Mouse (Mus musculus): ENCODE data around the gene Ubtd2. TPM values are rescaled to one million over a fixed set of nuclear protein-coding genes. Genes with fewer than 3 reads are reported as not detected.

The Ubtd2 gene
- polyA plus RNA-seq, 1 experiment, result 25.9 TPM

GRCm38 (mm10) chr11:32542181-32542580 is 87.0 kb downstream of the Ubtd2 start:
- no peak overlapping the region for H3K4me3 ChIP-seq (ENCODE audit: low read depth, low read length)
- TF ChIP-seq EP300 (IDR thresholded peaks at IDR 0.05; ENCODE audit: insufficient read depth, low read depth, low read length), result no peak
- TF ChIP-seq CTCF (IDR thresholded peaks at IDR 0.05; ENCODE audit: low read depth, low read length), result no peak
- TF ChIP-seq POLR2A (IDR thresholded peaks at IDR 0.05; ENCODE audit: insufficient read depth, low read length), result no peak
- H3K36me3 ChIP-seq (ENCODE audit: control insufficient read depth, insufficient read depth, low read length, poor library complexity, severe bottlenecking), result no peaks in the 10 kb centered on the region
- no peaks in the 10 kb centered on the region for H3K27me3 ChIP-seq (ENCODE audit: control insufficient read depth, insufficient read depth, low read length, poor library complexity, severe bottlenecking)
- H3K4me1 ChIP-seq (ENCODE audit: control insufficient read depth, insufficient read depth, low read length), result no peaks in the 10 kb centered on the region
- no peak overlapping the region for H3K9ac ChIP-seq (ENCODE audit: low read depth, poor library complexity, severe bottlenecking)
- H3K9me3 ChIP-seq (replicated peaks; ENCODE audit: control insufficient read depth, insufficient read depth, low read length, poor library complexity, severe bottlenecking), result no peaks in the 10 kb centered on the region
- no peak overlapping the region for H3K27ac ChIP-seq (ENCODE audit: insufficient read depth, low read length)

- no peak overlapping the region for H3K4me3 ChIP-seq (ENCODE audit: low read depth, low read length)
- no peaks in the 10 kb centered on the region for H3K36me3 ChIP-seq (ENCODE audit: control insufficient read depth, insufficient read depth, low read length, poor library complexity, severe bottlenecking)
- TF ChIP-seq CTCF (IDR thresholded peaks at IDR 0.05; ENCODE audit: low read depth, low read length), result no peak
- no peak for TF ChIP-seq EP300 (IDR thresholded peaks at IDR 0.05; ENCODE audit: insufficient read depth, low read depth, low read length)
- TF ChIP-seq POLR2A (IDR thresholded peaks at IDR 0.05; ENCODE audit: insufficient read depth, low read length), result no peak
- H3K27ac ChIP-seq (ENCODE audit: insufficient read depth, low read length), result no peak overlapping the region
- H3K9ac ChIP-seq (ENCODE audit: low read depth, poor library complexity, severe bottlenecking), result no peak overlapping the region
- no peaks in the 10 kb centered on the region for H3K27me3 ChIP-seq (ENCODE audit: control insufficient read depth, insufficient read depth, low read length, poor library complexity, severe bottlenecking)
- H3K9me3 ChIP-seq (replicated peaks; ENCODE audit: control insufficient read depth, insufficient read depth, low read length, poor library complexity, severe bottlenecking), result no peaks in the 10 kb centered on the region
- H3K4me1 ChIP-seq (ENCODE audit: control insufficient read depth, insufficient read depth, low read length), result no peaks in the 10 kb centered on the region
Observed at GRCm38 (mm10) chr11:32542687-32543411, 87.7 kb downstream of the Ubtd2 start.

- H3K4me1 ChIP-seq (ENCODE audit: control insufficient read depth, insufficient read depth, low read length), result no peaks in the 10 kb centered on the region
- H3K27me3 ChIP-seq (ENCODE audit: control insufficient read depth, insufficient read depth, low read length, poor library complexity, severe bottlenecking), result no peaks in the 10 kb centered on the region
- TF ChIP-seq EP300 (IDR thresholded peaks at IDR 0.05; ENCODE audit: insufficient read depth, low read depth, low read length), result no peak
- TF ChIP-seq POLR2A (IDR thresholded peaks at IDR 0.05; ENCODE audit: insufficient read depth, low read length), result no peak
- no peak for TF ChIP-seq CTCF (IDR thresholded peaks at IDR 0.05; ENCODE audit: low read depth, low read length)
- H3K4me3 ChIP-seq (ENCODE audit: low read depth, low read length), result no peak overlapping the region
- no peaks in the 10 kb centered on the region for H3K9me3 ChIP-seq (replicated peaks; ENCODE audit: control insufficient read depth, insufficient read depth, low read length, poor library complexity, severe bottlenecking)
- no peak overlapping the region for H3K27ac ChIP-seq (ENCODE audit: insufficient read depth, low read length)
- no peaks in the 10 kb centered on the region for H3K36me3 ChIP-seq (ENCODE audit: control insufficient read depth, insufficient read depth, low read length, poor library complexity, severe bottlenecking)
- H3K9ac ChIP-seq (ENCODE audit: low read depth, poor library complexity, severe bottlenecking), result no peak overlapping the region
Observed at GRCm38 (mm10) chr11:32544041-32544440, 88.9 kb downstream of the Ubtd2 start.

- H3K27me3 ChIP-seq (ENCODE audit: control insufficient read depth, insufficient read depth, low read length, poor library complexity, severe bottlenecking), result no peaks in the 10 kb centered on the region
- no peak overlapping the region for H3K4me3 ChIP-seq (ENCODE audit: low read depth, low read length)
- no peak overlapping the region for H3K27ac ChIP-seq (ENCODE audit: insufficient read depth, low read length)
- no peak for TF ChIP-seq EP300 (IDR thresholded peaks at IDR 0.05; ENCODE audit: insufficient read depth, low read depth, low read length)
- no peak for TF ChIP-seq POLR2A (IDR thresholded peaks at IDR 0.05; ENCODE audit: insufficient read depth, low read length)
- TF ChIP-seq CTCF (IDR thresholded peaks at IDR 0.05; ENCODE audit: low read depth, low read length), result no peak
- H3K4me1 ChIP-seq (ENCODE audit: control insufficient read depth, insufficient read depth, low read length), result no peaks in the 10 kb centered on the region
- no peaks in the 10 kb centered on the region for H3K36me3 ChIP-seq (ENCODE audit: control insufficient read depth, insufficient read depth, low read length, poor library complexity, severe bottlenecking)
- no peak overlapping the region for H3K9ac ChIP-seq (ENCODE audit: low read depth, poor library complexity, severe bottlenecking)
- no peaks in the 10 kb centered on the region for H3K9me3 ChIP-seq (replicated peaks; ENCODE audit: control insufficient read depth, insufficient read depth, low read length, poor library complexity, severe bottlenecking)
Observed at GRCm38 (mm10) chr11:32544497-32544896, 89.3 kb downstream of the Ubtd2 start.

GRCm38 (mm10) chr11:32545605-32546004 is 90.4 kb downstream of the Ubtd2 start:
- Histone ChIP-seq H3K27me3 (ENCODE audit: control insufficient read depth, insufficient read depth, low read length, poor library complexity, severe bottlenecking) (no peaks in the 10 kb centered on the region), H3K4me3 (ENCODE audit: low read depth, low read length) (no peak overlapping the region), H3K36me3 (ENCODE audit: control insufficient read depth, insufficient read depth, low read length, poor library complexity, severe bottlenecking) (no peaks in the 10 kb centered on the region), H3K27ac (ENCODE audit: insufficient read depth, low read length) (no peak overlapping the region), H3K9ac (ENCODE audit: low read depth, poor library complexity, severe bottlenecking) (no peak overlapping the region), H3K9me3 (replicated peaks; ENCODE audit: control insufficient read depth, insufficient read depth, low read length, poor library complexity, severe bottlenecking) (no peaks in the 10 kb centered on the region), H3K4me1 (ENCODE audit: control insufficient read depth, insufficient read depth, low read length) (no peaks in the 10 kb centered on the region)
- no peak for TF ChIP-seq CTCF (IDR thresholded peaks at IDR 0.05; ENCODE audit: low read depth, low read length)
- no peak for TF ChIP-seq EP300 (IDR thresholded peaks at IDR 0.05; ENCODE audit: insufficient read depth, low read depth, low read length)
- TF ChIP-seq POLR2A (IDR thresholded peaks at IDR 0.05; ENCODE audit: insufficient read depth, low read length), result no peak

- no peak for TF ChIP-seq CTCF (IDR thresholded peaks at IDR 0.05; ENCODE audit: low read depth, low read length)
- no peak for TF ChIP-seq POLR2A (IDR thresholded peaks at IDR 0.05; ENCODE audit: insufficient read depth, low read length)
- no peak for TF ChIP-seq EP300 (IDR thresholded peaks at IDR 0.05; ENCODE audit: insufficient read depth, low read depth, low read length)
- no peak overlapping the region for H3K27ac ChIP-seq (ENCODE audit: insufficient read depth, low read length)
- no peaks in the 10 kb centered on the region for H3K9me3 ChIP-seq (replicated peaks; ENCODE audit: control insufficient read depth, insufficient read depth, low read length, poor library complexity, severe bottlenecking)
- H3K27me3 ChIP-seq (ENCODE audit: control insufficient read depth, insufficient read depth, low read length, poor library complexity, severe bottlenecking), result no peaks in the 10 kb centered on the region
- H3K4me3 ChIP-seq (ENCODE audit: low read depth, low read length), result no peak overlapping the region
- H3K9ac ChIP-seq (ENCODE audit: low read depth, poor library complexity, severe bottlenecking), result no peak overlapping the region
- H3K36me3 ChIP-seq (ENCODE audit: control insufficient read depth, insufficient read depth, low read length, poor library complexity, severe bottlenecking), result no peaks in the 10 kb centered on the region
- H3K4me1 ChIP-seq (ENCODE audit: control insufficient read depth, insufficient read depth, low read length), result no peaks in the 10 kb centered on the region
Observed at GRCm38 (mm10) chr11:32546483-32546882, 91.3 kb downstream of the Ubtd2 start.

All from ES-Bruce4 (cell line).